Mouse (Mus musculus): ENCODE data around the gene Ccdc169. TPM values are rescaled to one million over a fixed set of nuclear protein-coding genes. Genes with fewer than 3 reads are reported as not detected.
A peak's percentile ranks its signal among the peaks of the same experiment; 100 is the strongest.

The Ccdc169 gene
- not detected for total RNA-seq (2021)

GRCm38 (mm10) chr3:55137039-55137438 lies at the start of gene Ccdc169:
Gene Ccdc169 (plus strand): TSS chr3:55137339.
- intact Hi-C loops (cut with DNase I) = no loop called here
- no peak for DNase-seq

- intact Hi-C loops (cut with DNase I) = no loop called here
These were observed 49.8 kb upstream of the Ccdc169 start for GRCm38 (mm10) chr3:55087360-55087759.

GRCm38 (mm10) chr3:55088359-55088758 lies 48.8 kb upstream of the Ccdc169 start:
- no peak for DNase-seq
- intact Hi-C loops (cut with DNase I) = no loop called here

More at GRCm38 (mm10) chr3:55087360-55087759, 49.8 kb upstream of the Ccdc169 start:
- DNase-seq = no peak

- DNase-seq = no peak
- intact Hi-C loops (cut with DNase I) = no loop called here
These were observed 48.3 kb upstream of the Ccdc169 start for GRCm38 (mm10) chr3:55088843-55089242.

- DNase-seq = no peak
- intact Hi-C loops (cut with DNase I) = no loop called here
These were observed 47.8 kb upstream of the Ccdc169 start for GRCm38 (mm10) chr3:55089291-55089690.

- intact Hi-C loops (cut with DNase I) = no loop called here
- no peak for DNase-seq
These were observed 44.0 kb upstream of the Ccdc169 start for GRCm38 (mm10) chr3:55093161-55093560.

GRCm38 (mm10) chr3:55095968-55096654 lies 41.0 kb upstream of the Ccdc169 start:
- DNase-seq = no peak
- intact Hi-C loops (cut with DNase I) = no loop called here

GRCm38 (mm10) chr3:55096655-55097005 lies 40.5 kb upstream of the Ccdc169 start:
- intact Hi-C loops (cut with DNase I) = no loop called here
- DNase-seq = no peak

GRCm38 (mm10) chr3:55097186-55097585 lies 40.0 kb upstream of the Ccdc169 start:
- intact Hi-C loops (cut with DNase I) = no loop called here
- DNase-seq = no peak

- no peak for DNase-seq
These were observed 39.1 kb upstream of the Ccdc169 start for GRCm38 (mm10) chr3:55098014-55098413.

GRCm38 (mm10) chr3:55098990-55099389 lies 38.1 kb upstream of the Ccdc169 start:
- intact Hi-C loops (cut with DNase I) = no loop called here
- DNase-seq = no peak

More at GRCm38 (mm10) chr3:55098014-55098413, 39.1 kb upstream of the Ccdc169 start:
- intact Hi-C loops (cut with DNase I) = no loop called here

- DNase-seq = no peak
- intact Hi-C loops (cut with DNase I) = no loop called here
These were observed 36.0 kb upstream of the Ccdc169 start for GRCm38 (mm10) chr3:55101092-55101491.

GRCm38 (mm10) chr3:55105372-55106023 lies 31.6 kb upstream of the Ccdc169 start:
- intact Hi-C loops (cut with DNase I) = no loop called here
- DNase-seq = no peak

GRCm38 (mm10) chr3:55106051-55106450 lies 31.1 kb upstream of the Ccdc169 start:
- intact Hi-C loops (cut with DNase I) = no loop called here
- DNase-seq = no peak

GRCm38 (mm10) chr3:55109097-55109496 lies 28.0 kb upstream of the Ccdc169 start:
- intact Hi-C loops (cut with DNase I) = no loop called here
- no peak for DNase-seq

- DNase-seq = peak; percentile 98 to 99
- intact Hi-C loops (cut with DNase I) = loop anchor here (1.0 kb wide), 1 partner anchor 32 kb away; no protein-coding TSS in a partner anchor
These were observed 25.0 kb upstream of the Ccdc169 start, which contains the start of gene Spg20 for GRCm38 (mm10) chr3:55111935-55112709. Gene Spg20 (plus strand): TSS chr3:55112108.

GRCm38 (mm10) chr3:55112710-55113415 lies 24.3 kb upstream of the Ccdc169 start:
- no peak for DNase-seq
- intact Hi-C loops (cut with DNase I) = loop anchor here (1.0 kb wide), 1 partner anchor 33 kb away; no protein-coding TSS in a partner anchor

- intact Hi-C loops (cut with DNase I) = no loop called here
- DNase-seq = peak; percentile 26 to 34
These were observed 22.6 kb upstream of the Ccdc169 start for GRCm38 (mm10) chr3:55114313-55115065.

- no peak for DNase-seq
- intact Hi-C loops (cut with DNase I) = no loop called here
These were observed 22.1 kb upstream of the Ccdc169 start for GRCm38 (mm10) chr3:55115071-55115470.

GRCm38 (mm10) chr3:55115989-55116388 lies 21.1 kb upstream of the Ccdc169 start:
- peak in 1 of 2 experiments; percentile 22 for DNase-seq
- intact Hi-C loops (cut with DNase I) = no loop called here
